Mouse (Mus musculus): ENCODE results near the gene Cdc37. TPM values are rescaled to one million over a fixed set of nuclear protein-coding genes. Genes with fewer than 3 reads are reported as not detected.
A peak's percentile ranks its signal among the peaks of the same experiment; 100 is the strongest.

Gene Cdc37
- polyA plus RNA-seq, 1 experiment, result 78.0 TPM

DNA sequence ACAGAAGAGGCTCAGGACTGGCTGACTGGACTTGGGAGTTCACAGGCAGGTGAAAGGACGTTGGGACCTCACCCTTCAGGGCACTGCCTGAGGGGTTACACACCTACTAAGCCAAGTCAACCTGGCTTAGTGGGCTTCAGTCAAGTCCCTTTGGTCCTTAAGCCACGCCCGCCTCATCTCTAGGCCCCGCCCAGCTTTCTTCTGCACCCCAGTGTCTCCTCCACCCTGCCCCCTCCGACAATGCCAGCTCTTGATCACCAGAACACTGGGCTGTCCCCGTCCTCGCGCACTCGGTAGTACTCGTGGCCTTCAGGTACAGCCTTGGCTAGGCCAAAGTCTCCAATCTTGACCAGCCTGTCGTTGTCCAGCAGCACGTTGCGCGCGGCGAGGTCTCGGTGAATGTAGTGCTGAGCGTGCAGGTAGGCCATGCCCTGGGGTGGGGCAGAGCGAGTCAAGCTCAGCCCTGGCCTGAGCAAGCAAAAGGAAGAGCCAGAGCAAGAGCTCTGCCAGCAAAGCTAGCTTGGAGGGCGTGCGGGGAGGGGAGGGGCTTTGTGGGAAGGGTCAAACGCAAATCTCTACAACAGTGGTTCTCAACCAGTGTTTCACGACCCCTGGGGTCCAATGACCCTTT, 42.1 kb downstream of the Cdc37 start:
- no peak overlapping the region for H3K27ac ChIP-seq (replicated peaks; ENCODE audit: low read depth, low read length)
- no peak overlapping the region for H3K4me3 ChIP-seq (ENCODE audit: insufficient read depth, low read depth, low read length)
- no peaks in the 10 kb centered on the region for H3K4me1 ChIP-seq (ENCODE audit: control insufficient read depth, insufficient read depth, insufficient read length, low read length)

DNA sequence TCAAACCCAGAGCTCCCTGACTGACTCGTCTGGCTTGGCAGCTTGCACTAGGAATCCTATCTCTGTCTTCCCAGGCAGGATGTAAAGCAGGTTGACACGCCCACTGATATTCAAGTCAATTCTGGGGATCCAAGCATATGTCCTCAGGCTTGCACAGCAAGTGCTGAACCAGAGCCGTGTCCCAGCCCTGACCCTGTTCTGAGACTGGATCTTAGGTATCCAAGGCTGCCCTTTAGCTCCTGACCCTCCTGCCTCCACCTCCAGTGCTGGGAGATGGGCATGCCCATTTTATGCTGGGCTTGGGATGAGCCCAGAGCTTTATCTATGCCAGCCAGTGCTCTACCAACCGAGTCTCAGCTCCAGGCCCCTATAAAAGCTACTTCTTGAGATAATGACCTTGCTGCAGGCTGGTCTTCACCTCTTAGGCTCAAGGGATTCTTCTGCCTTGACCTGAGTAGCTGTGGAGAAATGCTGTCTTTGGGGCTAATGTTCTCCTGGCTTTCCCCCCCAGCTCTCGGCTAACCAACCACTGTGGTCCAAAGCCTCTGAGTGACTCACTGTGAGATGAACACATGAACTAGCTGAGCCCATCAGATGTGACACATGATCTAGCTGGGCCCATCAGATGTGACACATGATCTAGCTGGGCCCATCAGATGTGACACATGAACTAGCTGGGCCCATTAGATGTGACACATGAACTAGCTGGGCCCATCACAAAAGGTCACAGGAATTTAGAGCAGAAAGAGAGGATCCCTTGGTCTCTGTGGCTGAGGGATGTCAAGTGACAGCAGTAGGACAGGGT, 43.8 kb downstream of the Cdc37 start:
- no peak overlapping the region for H3K4me3 ChIP-seq (ENCODE audit: insufficient read depth, low read depth, low read length)
- no peak overlapping the region for H3K27ac ChIP-seq (replicated peaks; ENCODE audit: low read depth, low read length)
- H3K4me1 ChIP-seq (ENCODE audit: control insufficient read depth, insufficient read depth, insufficient read length, low read length), result no peaks in the 10 kb centered on the region

GRCm38 (mm10) chr9:21104814-21105213, 45.0 kb downstream of the Cdc37 start:
- Histone ChIP-seq H3K4me3 (ENCODE audit: insufficient read depth, low read depth, low read length) (no peak overlapping the region), H3K4me1 (ENCODE audit: control insufficient read depth, insufficient read depth, insufficient read length, low read length) (no peaks in the 10 kb centered on the region), H3K27ac (replicated peaks; ENCODE audit: low read depth, low read length) (no peak overlapping the region)

- Histone ChIP-seq H3K4me3 (ENCODE audit: insufficient read depth, low read depth, low read length) (no peak overlapping the region), H3K27ac (replicated peaks; ENCODE audit: low read depth, low read length) (no peak overlapping the region), H3K4me1 (ENCODE audit: control insufficient read depth, insufficient read depth, insufficient read length, low read length) (no peaks in the 10 kb centered on the region)
Observed at GRCm38 (mm10) chr9:21102076-21102475, 47.7 kb downstream of the Cdc37 start.

DNA sequence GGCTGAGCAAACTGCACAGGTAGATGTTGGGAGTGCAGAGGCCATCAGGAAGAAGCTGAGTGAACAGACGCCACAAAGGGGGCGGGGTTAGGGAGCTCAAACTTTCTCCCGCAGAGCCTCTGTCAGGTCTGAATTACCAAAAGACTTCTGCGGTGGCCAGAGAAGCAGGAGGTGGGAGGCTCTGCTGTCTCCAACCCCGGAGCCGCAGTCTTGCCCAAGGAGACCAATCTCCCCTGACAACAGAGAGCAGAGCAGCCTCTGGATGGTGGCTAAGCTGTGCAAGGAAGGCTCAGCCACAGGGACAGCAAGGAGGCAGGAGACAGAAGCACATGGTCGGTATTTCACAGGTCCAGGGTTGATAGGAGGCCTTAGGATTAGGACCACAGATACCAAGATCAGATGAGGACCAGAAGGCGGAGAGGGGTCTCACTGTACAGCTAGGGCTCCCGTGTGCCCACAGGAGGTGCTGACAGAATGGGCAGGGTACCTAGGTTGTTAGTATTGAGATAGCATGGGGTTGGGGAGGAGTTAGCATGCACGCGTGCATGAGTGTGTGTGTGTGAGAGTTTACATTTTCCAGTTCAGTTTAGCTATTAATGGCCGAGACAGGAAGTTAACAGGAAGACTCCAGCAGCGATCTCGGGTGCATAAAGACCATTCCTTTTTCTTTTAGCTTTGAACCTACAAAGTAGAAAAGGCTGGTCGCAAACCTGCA, 49.2 kb downstream of the Cdc37 start:
- H3K4me3 ChIP-seq (ENCODE audit: insufficient read depth, low read depth, low read length), result no peak overlapping the region
- no peak overlapping the region for H3K27ac ChIP-seq (replicated peaks; ENCODE audit: low read depth, low read length)
- H3K4me1 ChIP-seq (ENCODE audit: control insufficient read depth, insufficient read depth, insufficient read length, low read length), result no peaks in the 10 kb centered on the region

GRCm38 (mm10) chr9:21097793-21098192, 52.0 kb downstream of the Cdc37 start:
- Histone ChIP-seq H3K4me1 (ENCODE audit: control insufficient read depth, insufficient read depth, insufficient read length, low read length) (no peaks in the 10 kb centered on the region), H3K4me3 (ENCODE audit: insufficient read depth, low read depth, low read length) (no peak overlapping the region), H3K27ac (replicated peaks; ENCODE audit: low read depth, low read length) (no peak overlapping the region)

DNA sequence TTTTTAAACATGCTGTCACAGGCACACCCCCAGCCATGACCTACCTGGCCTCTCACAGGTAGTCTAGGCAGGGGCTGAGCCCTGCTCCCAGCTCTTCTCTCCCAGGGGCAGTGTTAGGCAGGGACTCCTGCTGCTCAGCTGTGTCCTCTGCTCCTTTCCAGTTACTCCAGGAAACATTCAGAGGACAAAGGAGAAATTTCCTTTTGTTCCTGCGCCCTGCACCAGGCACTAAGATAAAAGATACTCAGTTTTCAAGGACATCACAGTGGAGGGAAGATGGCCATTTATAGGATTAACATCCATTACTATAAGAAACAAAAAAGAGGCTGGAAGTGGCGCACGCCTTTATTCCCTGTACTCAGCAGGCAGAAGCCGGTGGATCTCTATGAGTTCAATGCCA, 53.8 kb downstream of the Cdc37 start:
- peaks cover under 1% of the 10 kb centered on the region; the same call in 1 of the 2 replicates for H3K4me1 ChIP-seq (ENCODE audit: control insufficient read depth, insufficient read depth, insufficient read length, low read length)
- H3K27ac ChIP-seq (replicated peaks; ENCODE audit: low read depth, low read length), result no peak overlapping the region
- no peak overlapping the region for H3K4me3 ChIP-seq (ENCODE audit: insufficient read depth, low read depth, low read length)

GRCm38 (mm10) chr9:21093423-21093822, 56.4 kb downstream of the Cdc37 start:
- Histone ChIP-seq H3K27ac (replicated peaks; ENCODE audit: low read depth, low read length) (no peak overlapping the region), H3K4me1 (ENCODE audit: control insufficient read depth, insufficient read depth, insufficient read length, low read length) (peaks cover 6% of the 10 kb centered on the region), H3K4me3 (ENCODE audit: insufficient read depth, low read depth, low read length) (no peak overlapping the region)

GRCm38 (mm10) chr9:21091707-21092320, 58.0 kb downstream of the Cdc37 start, which contains the start of the genes Gm38431 and Raver1:
Gene Gm38431, minus strand, starts transcription at chr9:21091997.
Gene Raver1, minus strand, starts transcription at chr9:21092008.
- H3K4me3 ChIP-seq (ENCODE audit: insufficient read depth, low read depth, low read length), result peak within 1 kb of the TSS; percentile 85

DNA sequence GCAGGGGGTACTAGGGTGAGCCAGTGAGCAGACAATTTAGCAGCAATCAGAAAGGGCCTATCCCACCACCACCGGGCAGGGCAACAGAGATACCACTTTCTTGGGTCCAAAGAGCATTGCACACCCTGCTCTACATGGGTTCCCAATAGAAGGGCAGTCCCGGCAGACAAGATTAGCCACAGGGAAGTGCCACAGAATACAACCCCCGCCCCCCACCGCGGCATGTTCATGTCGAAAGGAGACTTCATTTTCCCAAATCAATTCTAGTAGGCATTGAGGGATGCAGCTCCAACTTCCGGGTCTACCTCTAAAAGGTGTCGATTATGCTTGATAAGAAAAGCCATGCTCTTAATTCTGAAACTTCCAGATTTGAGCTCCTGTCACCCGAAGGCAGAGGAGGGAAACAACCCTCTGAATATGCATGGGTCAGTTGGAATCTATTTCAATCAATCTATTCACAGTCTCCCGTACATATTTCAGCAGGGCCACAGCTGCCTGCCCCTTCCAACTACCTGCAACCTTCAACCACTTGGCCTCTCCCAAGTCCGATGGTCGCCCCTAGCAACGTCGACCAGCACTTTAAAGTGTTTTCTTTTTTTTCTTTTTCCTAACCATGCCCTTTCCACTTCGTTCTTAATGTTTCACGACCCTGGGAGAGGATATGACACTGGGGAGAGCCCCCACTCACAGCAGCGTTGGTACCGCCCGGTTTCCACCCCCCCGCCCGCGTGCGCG, 58.6 kb downstream of the Cdc37 start:
- Histone ChIP-seq H3K27ac (replicated peaks; ENCODE audit: low read depth, low read length) (no peak overlapping the region; the same call in 1 of the 2 replicates), H3K4me1 (ENCODE audit: control insufficient read depth, insufficient read depth, insufficient read length, low read length) (peaks cover 6% of the 10 kb centered on the region), H3K4me3 (ENCODE audit: insufficient read depth, low read depth, low read length) (peak overlapping the region; percentile 85)

More at GRCm38 (mm10) chr9:21091707-21092320, 58.0 kb downstream of the Cdc37 start, which contains the start of the genes Gm38431 and Raver1:
- Histone ChIP-seq H3K4me1 (ENCODE audit: control insufficient read depth, insufficient read depth, insufficient read length, low read length) (peaks cover 6% of the 10 kb centered on the region), H3K27ac (replicated peaks; ENCODE audit: low read depth, low read length) (peak within 1 kb of the TSS; percentile 91)

GRCm38 (mm10) chr9:21090537-21090936, 59.2 kb downstream of the Cdc37 start:
- H3K4me1 ChIP-seq (ENCODE audit: control insufficient read depth, insufficient read depth, insufficient read length, low read length), result peaks cover 6% of the 10 kb centered on the region
- peak overlapping the region; percentile 85 for H3K4me3 ChIP-seq (ENCODE audit: insufficient read depth, low read depth, low read length)
- no peak overlapping the region for H3K27ac ChIP-seq (replicated peaks; ENCODE audit: low read depth, low read length)

GRCm38 (mm10) chr9:21083324-21083723, 66.5 kb downstream of the Cdc37 start:
- Histone ChIP-seq H3K4me3 (ENCODE audit: insufficient read depth, low read depth, low read length) (no peak overlapping the region), H3K4me1 (ENCODE audit: control insufficient read depth, insufficient read depth, insufficient read length, low read length) (no peaks in the 10 kb centered on the region), H3K27ac (replicated peaks; ENCODE audit: low read depth, low read length) (no peak overlapping the region)
